Mouse (Mus musculus) CD4-positive helper T cell, adult 2 months (primary cell): ENCODE results near the gene Gfi1b.

ENCODE experiments used
- DNase-seq: peaks from one replicate; pipeline ENCODE4 v3.0.0-alpha.2; 2012; ENCODE audit warnings: low read depth, missing footprints, low spot score

Gene Gfi1b

DNA sequence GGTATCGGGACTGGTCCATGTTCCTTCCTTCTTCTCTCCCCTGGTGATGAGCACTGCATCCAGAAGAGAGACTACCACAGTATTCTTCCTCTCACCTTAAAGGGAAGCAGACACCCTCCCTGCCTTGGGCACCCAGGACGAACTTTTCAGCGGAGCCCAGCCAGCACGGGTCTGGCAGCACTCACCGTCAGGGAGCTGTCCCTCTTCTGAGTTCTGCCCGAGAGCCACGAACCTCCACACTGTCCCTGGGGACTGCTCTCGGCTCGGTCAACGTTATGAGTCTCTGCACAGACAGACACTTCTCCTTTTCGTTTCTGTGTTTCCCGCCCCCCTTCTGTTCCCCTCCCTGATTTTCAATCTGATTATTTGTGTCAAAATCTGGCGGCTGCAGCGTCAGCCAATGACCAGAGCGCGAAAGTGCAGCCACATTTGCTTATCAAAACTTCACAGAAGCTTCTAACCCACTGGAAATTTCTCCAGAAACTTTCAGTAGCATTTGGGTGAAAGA lies at the start of gene Gfi1b:
Gene Gfi1b, minus strand, starts transcription at position 319 of the 508 bp plus-strand sequence.
- DNase-seq: no peak

DNA sequence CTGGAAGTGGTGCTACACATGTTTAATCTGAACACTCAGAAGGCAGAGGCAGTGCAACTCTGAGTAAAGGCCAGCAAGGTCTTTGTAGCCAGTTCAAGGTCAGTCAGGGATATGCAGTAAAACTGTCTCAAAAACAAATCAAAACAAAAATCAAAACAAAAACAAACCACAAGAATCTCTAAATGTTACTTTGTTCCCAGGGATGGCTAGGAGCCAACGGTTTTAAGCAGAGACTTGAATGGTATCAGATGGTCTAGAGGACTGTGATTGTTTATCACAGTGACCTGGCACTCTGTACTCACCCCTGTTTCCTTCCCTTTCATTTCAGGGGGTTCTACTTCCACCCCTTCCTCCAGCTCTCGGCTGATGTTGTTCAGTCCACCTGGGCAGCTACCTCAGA lies 49.7 kb upstream of the Gfi1b start:
- no peak for DNase-seq

- DNase-seq: no peak
These were observed 44.0 kb upstream of the Gfi1b start for GRCm38 (mm10) chr2:28665818-28666217.

- DNase-seq: no peak
These were observed 41.1 kb upstream of the Gfi1b start for GRCm38 (mm10) chr2:28662891-28663290.

- no peak for DNase-seq
These were observed 34.4 kb upstream of the Gfi1b start for GRCm38 (mm10) chr2:28656216-28656615.

DNA sequence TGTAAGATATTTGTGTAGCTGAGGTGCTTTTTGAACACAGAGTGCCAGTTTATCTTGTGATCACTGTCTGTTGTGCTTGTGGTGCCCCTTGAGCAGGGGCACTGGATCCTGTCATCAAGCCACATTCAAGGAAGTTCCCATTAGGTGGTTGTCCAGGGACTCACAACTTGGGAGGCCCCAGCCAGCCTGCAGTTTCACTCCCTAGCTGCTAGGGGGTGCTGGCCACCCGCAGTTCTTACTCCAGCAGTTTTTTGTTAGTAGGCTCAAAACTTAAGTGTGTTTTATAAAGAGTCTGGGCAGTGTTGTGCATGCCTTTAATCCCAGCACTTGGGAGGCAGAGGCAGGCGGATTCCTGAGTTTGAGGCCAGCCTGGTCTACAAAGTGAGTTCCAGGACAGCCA lies 32.5 kb upstream of the Gfi1b start:
- peak; percentile 21 for DNase-seq

GRCm38 (mm10) chr2:28653351-28653750 lies 31.6 kb upstream of the Gfi1b start:
- no peak for DNase-seq

DNA sequence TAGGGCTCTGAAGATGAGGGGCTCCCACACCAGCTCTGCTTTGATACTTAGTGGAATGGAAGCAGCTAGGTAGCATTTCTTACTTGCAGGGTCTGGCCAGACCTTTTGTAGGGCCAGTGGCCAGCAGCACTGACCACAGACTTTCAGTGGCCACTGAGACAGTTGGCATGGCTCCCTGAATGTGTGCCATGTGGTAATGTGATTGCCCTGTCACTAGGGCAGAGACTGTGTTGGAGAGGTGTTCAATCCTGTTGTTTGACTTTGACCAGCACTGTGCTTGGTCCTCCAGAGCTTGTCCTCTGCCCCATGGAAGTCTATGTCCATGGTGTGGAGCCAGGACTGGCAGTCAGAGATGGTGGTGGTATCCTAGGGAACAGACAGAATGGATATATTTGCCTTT lies 28.7 kb upstream of the Gfi1b start:
- DNase-seq: no peak

DNA sequence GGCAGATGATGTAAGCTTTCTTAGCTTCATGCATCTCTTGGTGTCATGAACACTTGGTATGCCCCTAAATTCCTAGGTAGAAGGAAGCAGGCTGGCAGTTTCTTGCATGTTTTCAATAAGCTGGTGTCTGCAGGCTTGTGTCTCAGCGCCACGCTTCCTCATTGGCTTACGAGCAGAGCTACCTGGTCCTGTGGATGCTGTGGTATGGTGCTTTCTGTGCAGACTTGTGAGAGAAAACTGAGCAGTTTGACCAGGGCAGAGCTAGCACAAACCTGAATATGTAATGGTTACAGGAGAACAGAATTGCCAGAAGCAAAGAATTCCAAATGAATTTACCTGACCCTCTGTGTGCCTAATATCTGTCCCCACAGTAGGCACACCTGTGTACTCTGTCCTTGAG lies 21.3 kb upstream of the Gfi1b start:
- no peak for DNase-seq

GRCm38 (mm10) chr2:28641435-28641941 lies 19.7 kb upstream of the Gfi1b start:
- DNase-seq: no peak

GRCm38 (mm10) chr2:28640461-28641424 lies 19.0 kb upstream of the Gfi1b start, which contains the start of gene Tsc1:
Gene Tsc1 (plus strand): TSS chr2:28641228.
- DNase-seq: peak; percentile 99

DNA sequence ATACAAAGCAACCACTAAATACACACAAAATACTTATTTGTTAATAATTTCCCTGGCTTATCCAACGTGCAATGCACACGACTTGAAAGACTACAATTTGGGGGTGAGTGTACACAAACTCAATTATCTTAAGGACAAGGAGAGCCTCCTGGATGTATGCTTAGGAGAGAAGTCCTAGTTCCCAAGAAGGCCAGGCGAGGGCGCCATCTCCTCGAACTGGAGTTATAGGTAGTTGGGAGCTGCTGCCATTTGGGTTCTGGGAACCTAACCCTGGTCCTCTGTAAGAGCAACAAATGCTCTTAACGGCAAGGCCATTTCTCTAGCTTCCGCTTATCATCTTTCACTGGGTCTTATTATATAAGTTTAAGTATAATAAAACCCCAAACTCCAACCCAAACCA lies 18.0 kb upstream of the Gfi1b start:
- peak; percentile 53 for DNase-seq

GRCm38 (mm10) chr2:28638886-28639285 lies 17.1 kb upstream of the Gfi1b start:
- no peak for DNase-seq

- DNase-seq: no peak
These were observed 16.6 kb upstream of the Gfi1b start for GRCm38 (mm10) chr2:28638352-28638751.

GRCm38 (mm10) chr2:28637106-28637845 lies 15.5 kb upstream of the Gfi1b start:
- no peak for DNase-seq

GRCm38 (mm10) chr2:28635199-28635598 lies 13.4 kb upstream of the Gfi1b start:
- DNase-seq: no peak

DNA sequence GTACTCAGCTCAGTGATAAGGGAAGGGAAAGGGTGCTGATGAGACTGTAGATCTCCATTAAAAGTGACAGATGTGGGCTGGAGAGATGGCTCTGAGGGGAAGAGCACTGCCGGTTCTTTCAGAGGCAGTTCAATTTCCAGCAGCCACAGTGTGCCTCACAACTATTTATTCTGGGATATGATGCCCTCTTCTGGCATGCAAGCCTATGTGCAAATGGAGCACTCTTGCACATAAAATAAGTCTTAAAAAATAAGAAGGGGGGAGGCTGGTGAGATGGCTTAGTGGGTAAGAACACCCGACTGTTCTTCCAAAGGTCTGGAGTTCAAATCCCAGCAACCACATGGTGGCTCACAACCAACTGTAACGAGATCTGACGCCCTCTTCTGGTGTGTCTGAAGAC lies 11.4 kb upstream of the Gfi1b start:
- DNase-seq: no peak

DNA sequence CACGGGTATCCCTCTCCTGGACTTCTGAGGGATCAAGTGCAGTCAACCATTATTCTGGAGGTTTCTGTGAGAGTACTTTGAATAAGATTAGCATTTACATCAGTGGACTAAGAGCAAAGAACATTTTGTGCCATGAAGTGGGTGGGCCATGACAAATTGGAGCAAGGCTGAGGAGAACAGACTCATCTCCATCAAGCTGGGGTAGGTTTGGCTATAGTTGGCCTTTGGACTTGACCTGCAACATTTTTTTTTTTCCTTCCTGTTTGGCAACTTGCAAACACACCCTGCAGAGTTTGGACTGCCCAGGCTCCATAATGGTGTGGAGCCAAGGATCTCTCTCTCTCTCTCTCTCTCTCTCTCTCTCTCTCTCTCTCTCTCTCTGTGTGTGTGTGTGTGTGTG lies 10.8 kb upstream of the Gfi1b start:
- DNase-seq: no peak

DNA sequence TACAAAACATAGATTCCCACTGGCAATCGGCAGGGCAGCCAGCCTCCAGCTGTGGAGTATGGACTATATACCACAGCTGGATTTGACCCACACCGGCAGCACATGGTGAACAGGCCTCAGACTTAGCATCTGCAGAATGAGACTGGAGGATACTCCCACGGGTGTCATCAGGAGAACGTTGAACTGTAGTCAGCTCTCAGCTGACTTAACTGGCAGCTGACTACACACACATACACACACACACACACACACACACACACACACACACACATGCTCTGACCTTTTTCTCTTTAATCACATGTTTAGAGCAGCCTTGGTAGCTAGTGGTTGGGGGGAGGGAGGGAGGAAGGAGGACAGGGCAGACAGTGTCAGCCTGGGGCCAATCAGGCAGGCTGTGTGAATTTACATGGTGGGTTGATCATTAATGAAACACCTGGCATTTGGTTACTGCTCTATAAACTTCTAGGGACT lies 8.2 kb upstream of the Gfi1b start:
- no peak for DNase-seq

DNA sequence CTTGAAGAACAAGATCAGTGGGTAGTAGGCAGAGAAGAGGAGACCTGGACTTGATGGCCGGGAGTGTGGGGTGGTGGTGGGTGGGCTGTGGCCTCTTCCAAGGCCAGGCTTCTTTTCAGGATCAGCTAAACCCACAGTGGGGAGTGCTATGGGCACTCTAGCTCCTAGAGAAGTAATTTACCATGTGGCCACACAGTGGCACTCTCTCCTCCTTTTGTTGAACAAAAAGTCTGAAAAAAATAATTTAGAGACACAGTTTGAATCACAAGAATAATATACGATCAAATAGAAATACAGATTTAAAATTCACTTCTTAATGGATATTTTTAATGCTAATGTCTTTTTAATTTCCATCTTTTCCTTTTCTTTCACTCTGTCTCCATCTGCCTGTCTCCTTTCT lies 6.3 kb upstream of the Gfi1b start:
- no peak for DNase-seq

GRCm38 (mm10) chr2:28626038-28626437 lies 4.3 kb upstream of the Gfi1b start:
- no peak for DNase-seq

DNA sequence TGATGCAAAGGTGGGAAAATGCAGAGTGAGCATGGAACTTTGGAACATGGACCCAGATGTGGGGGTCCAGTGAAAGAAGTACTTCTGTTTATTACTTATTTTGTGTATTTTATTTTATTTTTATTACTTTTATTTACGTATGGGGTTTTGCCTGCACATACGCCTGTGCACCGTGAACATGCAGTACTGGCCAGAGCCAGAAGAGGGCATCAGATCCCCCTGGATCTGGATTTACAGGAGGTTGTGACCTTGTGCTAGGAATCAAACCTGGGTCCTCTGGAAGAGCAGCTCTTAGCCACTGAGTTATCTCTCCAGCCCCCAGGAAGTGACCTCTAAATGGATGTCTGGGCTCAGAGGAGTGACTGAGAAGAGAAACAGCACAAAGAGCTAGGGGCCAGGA lies 3.1 kb upstream of the Gfi1b start:
- no peak for DNase-seq
